Mouse (Mus musculus): ENCODE results near the gene Plekhm1. TPM values are rescaled to one million over a fixed set of nuclear protein-coding genes. Genes with fewer than 3 reads are reported as not detected.

Gene Plekhm1
- polyA plus RNA-seq, 1 experiment, result 6.3 TPM

DNA sequence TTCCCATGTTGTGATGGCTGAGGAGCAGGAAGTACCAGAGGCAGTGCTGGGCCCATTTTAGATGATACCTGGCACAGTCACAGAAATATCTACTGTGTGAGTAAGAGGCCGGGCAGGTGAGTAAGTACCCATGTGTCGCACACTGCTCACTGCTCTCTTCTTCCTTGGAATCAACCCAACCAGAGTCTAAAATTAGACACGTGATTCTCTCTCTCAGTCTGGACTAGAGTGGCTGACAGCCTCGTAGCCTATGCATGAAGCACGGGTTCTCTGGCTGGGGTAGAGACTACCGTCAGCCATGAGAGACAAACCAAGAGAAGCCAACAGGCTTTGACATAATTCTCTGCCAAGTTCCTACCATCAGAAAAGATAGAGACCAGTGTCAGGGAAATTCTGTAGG lies 34.1 kb downstream of the Plekhm1 start:
- no peaks in the 10 kb centered on the region; the same call in none of the 2 replicates for H3K36me3 ChIP-seq (ENCODE audit: control insufficient read depth, insufficient read depth, low read length)
- no peak for TF ChIP-seq POLR2A (IDR thresholded peaks at IDR 0.05; ENCODE audit: control insufficient read depth, low read depth, low read length)
- TF ChIP-seq CTCF (IDR thresholded peaks at IDR 0.05; ENCODE audit: control insufficient read depth, insufficient read depth, insufficient replicate concordance, low read depth, low read length), result no peak

DNA sequence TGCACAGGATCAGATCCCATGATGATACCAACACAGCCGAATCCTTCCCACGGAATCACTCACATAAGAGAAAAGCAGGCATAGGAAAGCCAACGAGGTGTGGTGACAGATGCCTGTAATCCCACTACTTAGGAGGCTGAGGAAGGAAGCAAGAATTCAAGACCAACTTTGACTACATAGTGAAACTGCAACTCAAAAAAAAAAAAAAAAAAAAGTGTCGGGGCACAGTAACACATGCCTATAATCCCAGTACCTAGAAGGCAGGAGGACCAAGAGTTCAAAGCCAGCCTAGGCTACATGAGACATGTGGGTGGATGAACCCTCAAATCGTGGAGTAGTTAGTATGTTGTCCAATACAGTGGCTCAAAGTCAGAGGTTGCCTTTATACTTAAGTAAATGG lies 36.7 kb downstream of the Plekhm1 start:
- no peaks in the 10 kb centered on the region; the same call in none of the 2 replicates for H3K36me3 ChIP-seq (ENCODE audit: control insufficient read depth, insufficient read depth, low read length)
- TF ChIP-seq POLR2A (IDR thresholded peaks at IDR 0.05; ENCODE audit: control insufficient read depth, low read depth, low read length) (no peak), CTCF (IDR thresholded peaks at IDR 0.05; ENCODE audit: control insufficient read depth, insufficient read depth, insufficient replicate concordance, low read depth, low read length) (no peak)
- H3K27me3 ChIP-seq (ENCODE audit: control insufficient read depth, insufficient read depth, low read length), result no peaks in the 10 kb centered on the region
- H3K27ac ChIP-seq (ENCODE audit: control insufficient read depth, insufficient read depth, low read depth, low read length), result no peak overlapping the region
- H3K4me1 ChIP-seq (ENCODE audit: control insufficient read depth, insufficient read depth, low read length), result no peaks in the 10 kb centered on the region
- H3K4me3 ChIP-seq (ENCODE audit: control insufficient read depth, low read depth, low read length), result no peak overlapping the region

More for the DNA sequence above, 34.1 kb downstream of the Plekhm1 start:
- Histone ChIP-seq H3K27ac (ENCODE audit: control insufficient read depth, insufficient read depth, low read depth, low read length) (no peak overlapping the region), H3K27me3 (ENCODE audit: control insufficient read depth, insufficient read depth, low read length) (no peaks in the 10 kb centered on the region), H3K4me1 (ENCODE audit: control insufficient read depth, insufficient read depth, low read length) (no peaks in the 10 kb centered on the region), H3K4me3 (ENCODE audit: control insufficient read depth, low read depth, low read length) (no peak overlapping the region)

GRCm38 (mm10) chr11:103375258-103375657 lies 37.2 kb downstream of the Plekhm1 start:
- Histone ChIP-seq H3K27me3 (ENCODE audit: control insufficient read depth, insufficient read depth, low read length) (no peaks in the 10 kb centered on the region), H3K27ac (ENCODE audit: control insufficient read depth, insufficient read depth, low read depth, low read length) (no peak overlapping the region), H3K36me3 (ENCODE audit: control insufficient read depth, insufficient read depth, low read length) (no peaks in the 10 kb centered on the region; the same call in none of the 2 replicates), H3K4me3 (ENCODE audit: control insufficient read depth, low read depth, low read length) (no peak overlapping the region), H3K4me1 (ENCODE audit: control insufficient read depth, insufficient read depth, low read length) (no peaks in the 10 kb centered on the region)
- TF ChIP-seq POLR2A (IDR thresholded peaks at IDR 0.05; ENCODE audit: control insufficient read depth, low read depth, low read length), result no peak
- no peak for TF ChIP-seq CTCF (IDR thresholded peaks at IDR 0.05; ENCODE audit: control insufficient read depth, insufficient read depth, insufficient replicate concordance, low read depth, low read length)

DNA sequence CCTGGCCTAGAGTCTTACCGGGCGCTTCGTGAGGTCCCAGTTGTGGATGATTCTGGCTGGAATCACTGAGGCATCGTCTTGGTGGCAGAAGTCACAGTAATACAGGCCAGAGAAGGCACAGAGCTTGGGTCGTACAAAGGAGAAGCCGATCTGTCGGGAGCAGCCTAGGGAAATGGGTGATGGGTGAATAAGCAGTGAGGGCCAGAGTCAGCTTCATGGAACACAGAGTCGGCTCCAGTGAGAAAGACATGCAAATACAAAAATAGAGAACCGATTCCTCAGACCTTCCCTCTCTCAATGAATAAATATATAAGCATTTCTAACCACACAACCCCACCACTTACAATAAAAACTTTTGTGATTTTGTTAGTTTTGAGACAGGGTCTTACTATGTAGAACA lies 38.6 kb downstream of the Plekhm1 start:
- no peaks in the 10 kb centered on the region for H3K4me1 ChIP-seq (ENCODE audit: control insufficient read depth, insufficient read depth, low read length)
- H3K27ac ChIP-seq (ENCODE audit: control insufficient read depth, insufficient read depth, low read depth, low read length), result no peak overlapping the region
- no peaks in the 10 kb centered on the region; the same call in none of the 2 replicates for H3K36me3 ChIP-seq (ENCODE audit: control insufficient read depth, insufficient read depth, low read length)

DNA sequence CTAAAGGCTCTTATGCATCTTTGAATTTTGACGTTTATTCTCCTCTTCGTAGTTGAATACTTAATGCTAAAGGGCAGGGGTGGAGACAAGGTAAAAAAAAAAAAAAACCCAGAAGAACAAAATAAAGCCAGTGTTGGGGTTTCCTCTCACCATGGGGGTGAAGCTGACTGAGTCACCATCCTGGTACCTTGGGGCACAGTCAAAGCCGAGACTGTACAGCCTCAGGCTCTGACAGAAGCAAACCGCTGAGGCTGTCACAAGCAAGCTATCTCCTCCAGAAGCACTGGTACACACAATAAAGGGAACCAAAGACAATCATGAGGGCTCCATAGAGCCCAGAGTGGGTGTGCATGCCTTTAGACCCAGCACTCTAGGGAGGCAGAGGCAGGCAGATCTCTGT lies 39.9 kb downstream of the Plekhm1 start:
- Histone ChIP-seq H3K36me3 (ENCODE audit: control insufficient read depth, insufficient read depth, low read length) (no peaks in the 10 kb centered on the region; the same call in 1 of the 2 replicates), H3K27ac (ENCODE audit: control insufficient read depth, insufficient read depth, low read depth, low read length) (no peak overlapping the region), H3K27me3 (ENCODE audit: control insufficient read depth, insufficient read depth, low read length) (no peaks in the 10 kb centered on the region), H3K4me3 (ENCODE audit: control insufficient read depth, low read depth, low read length) (no peak overlapping the region), H3K4me1 (ENCODE audit: control insufficient read depth, insufficient read depth, low read length) (no peaks in the 10 kb centered on the region)
- no peak for TF ChIP-seq POLR2A (IDR thresholded peaks at IDR 0.05; ENCODE audit: control insufficient read depth, low read depth, low read length)
- TF ChIP-seq CTCF (IDR thresholded peaks at IDR 0.05; ENCODE audit: control insufficient read depth, insufficient read depth, insufficient replicate concordance, low read depth, low read length), result no peak

More for the DNA sequence above, 38.6 kb downstream of the Plekhm1 start:
- no peaks in the 10 kb centered on the region for H3K27me3 ChIP-seq (ENCODE audit: control insufficient read depth, insufficient read depth, low read length)
- TF ChIP-seq CTCF (IDR thresholded peaks at IDR 0.05; ENCODE audit: control insufficient read depth, insufficient read depth, insufficient replicate concordance, low read depth, low read length), result no peak
- no peak for TF ChIP-seq POLR2A (IDR thresholded peaks at IDR 0.05; ENCODE audit: control insufficient read depth, low read depth, low read length)
- no peak overlapping the region for H3K4me3 ChIP-seq (ENCODE audit: control insufficient read depth, low read depth, low read length)

- Histone ChIP-seq H3K27me3 (ENCODE audit: control insufficient read depth, insufficient read depth, low read length) (no peaks in the 10 kb centered on the region), H3K36me3 (ENCODE audit: control insufficient read depth, insufficient read depth, low read length) (no peaks in the 10 kb centered on the region; the same call in 1 of the 2 replicates), H3K27ac (ENCODE audit: control insufficient read depth, insufficient read depth, low read depth, low read length) (no peak overlapping the region), H3K4me1 (ENCODE audit: control insufficient read depth, insufficient read depth, low read length) (no peaks in the 10 kb centered on the region), H3K4me3 (ENCODE audit: control insufficient read depth, low read depth, low read length) (no peak overlapping the region)
- no peak for TF ChIP-seq CTCF (IDR thresholded peaks at IDR 0.05; ENCODE audit: control insufficient read depth, insufficient read depth, insufficient replicate concordance, low read depth, low read length)
- TF ChIP-seq POLR2A (IDR thresholded peaks at IDR 0.05; ENCODE audit: control insufficient read depth, low read depth, low read length), result no peak
These were observed 40.4 kb downstream of the Plekhm1 start for GRCm38 (mm10) chr11:103372068-103372467.

GRCm38 (mm10) chr11:103371222-103371539 lies 41.3 kb downstream of the Plekhm1 start:
- no peaks in the 10 kb centered on the region; the same call in 1 of the 2 replicates for H3K36me3 ChIP-seq (ENCODE audit: control insufficient read depth, insufficient read depth, low read length)

More at GRCm38 (mm10) chr11:103371222-103371539, 41.3 kb downstream of the Plekhm1 start:
- TF ChIP-seq POLR2A (IDR thresholded peaks at IDR 0.05; ENCODE audit: control insufficient read depth, low read depth, low read length), result no peak
- no peak for TF ChIP-seq CTCF (IDR thresholded peaks at IDR 0.05; ENCODE audit: control insufficient read depth, insufficient read depth, insufficient replicate concordance, low read depth, low read length)
- H3K4me3 ChIP-seq (ENCODE audit: control insufficient read depth, low read depth, low read length), result no peak overlapping the region
- no peak overlapping the region for H3K27ac ChIP-seq (ENCODE audit: control insufficient read depth, insufficient read depth, low read depth, low read length)
- H3K27me3 ChIP-seq (ENCODE audit: control insufficient read depth, insufficient read depth, low read length), result no peaks in the 10 kb centered on the region
- H3K4me1 ChIP-seq (ENCODE audit: control insufficient read depth, insufficient read depth, low read length), result no peaks in the 10 kb centered on the region
